Mouse (Mus musculus): ENCODE results near the gene Nck1. TPM values are rescaled to one million over a fixed set of nuclear protein-coding genes. Genes with fewer than 3 reads are reported as not detected.

Gene Nck1
- 29.7 and 37.4 TPM in 2 replicates for polyA plus RNA-seq (2012; rRNA removed)

DNA sequence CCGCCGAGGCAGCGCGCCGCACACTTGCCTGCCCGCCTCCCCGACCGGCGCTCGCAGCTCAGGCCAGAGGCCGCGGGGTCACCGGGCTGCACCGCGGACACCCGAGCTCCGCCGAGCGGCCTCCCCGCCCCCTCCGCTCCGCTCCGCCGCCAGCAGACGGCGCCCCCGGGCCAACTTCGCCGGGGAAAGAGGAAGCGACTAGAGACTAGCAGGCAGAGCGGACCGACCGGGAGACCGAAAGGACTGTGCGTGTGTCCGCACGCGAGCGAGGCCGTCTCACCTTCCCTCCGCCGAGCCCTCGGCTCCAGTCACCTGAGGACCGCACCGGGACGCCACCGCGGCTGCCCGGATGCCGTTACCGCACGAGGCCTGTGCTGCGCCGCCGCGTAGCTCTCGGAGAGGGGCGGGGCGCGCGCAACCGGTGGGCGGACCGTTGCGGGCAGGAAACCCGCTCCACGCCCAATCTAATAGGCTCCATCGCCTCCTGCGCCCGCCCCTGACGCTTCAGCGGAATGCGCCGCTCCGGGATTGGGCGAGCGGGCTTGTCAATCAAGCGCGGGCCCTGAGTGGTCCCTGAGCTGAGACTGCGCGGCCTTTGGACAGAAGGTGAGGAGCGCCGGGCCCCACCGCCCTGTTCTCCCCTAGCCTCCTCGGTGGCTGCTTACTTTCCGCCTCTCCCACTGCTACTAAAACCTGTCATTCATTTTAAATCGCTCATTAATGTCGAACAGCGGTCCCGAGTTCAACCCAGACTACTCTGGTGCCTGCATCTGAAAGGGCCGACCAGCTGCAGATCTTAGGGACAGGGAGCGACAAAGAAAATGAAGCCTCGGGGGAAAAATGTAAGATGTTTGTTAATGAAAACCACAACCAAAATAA, at the start of gene Nck1:
Nck1 (minus strand) TSS at position 420 of the 879 bp plus-strand sequence.

DNA sequence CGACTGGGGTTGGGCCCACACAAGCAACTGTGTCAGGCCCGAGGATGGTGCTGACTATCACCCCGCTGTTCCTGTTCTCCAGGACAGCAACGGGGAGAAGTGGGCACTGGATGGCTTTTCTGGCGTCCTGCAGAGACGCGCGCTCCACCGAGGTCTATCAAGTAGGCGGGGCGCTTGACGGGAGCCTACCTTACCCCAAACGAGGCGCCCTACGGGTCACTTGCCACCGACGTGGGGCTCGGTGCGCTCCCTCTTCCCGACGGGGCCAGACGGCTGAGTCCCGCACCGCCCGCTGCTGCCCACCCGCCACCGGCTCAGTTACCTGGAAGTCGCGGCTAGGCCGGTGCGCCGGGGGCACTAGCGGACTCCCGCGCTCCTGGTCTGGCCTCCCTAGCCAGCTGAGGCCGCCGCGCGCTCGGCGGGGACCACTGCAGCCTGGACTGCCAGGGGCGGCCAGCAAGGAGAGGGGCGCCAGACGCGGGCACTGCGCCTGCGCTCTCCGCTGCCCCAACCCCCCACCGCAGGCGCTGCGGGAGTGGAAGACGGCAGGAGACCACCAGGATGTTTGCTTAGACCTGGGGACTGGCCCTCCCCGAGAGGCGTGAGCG, 24.8 kb upstream of the Nck1 start, which contains the start of gene Slc35g2:
Slc35g2 (minus strand) TSS at position 465 of the 608 bp plus-strand sequence.

DNA sequence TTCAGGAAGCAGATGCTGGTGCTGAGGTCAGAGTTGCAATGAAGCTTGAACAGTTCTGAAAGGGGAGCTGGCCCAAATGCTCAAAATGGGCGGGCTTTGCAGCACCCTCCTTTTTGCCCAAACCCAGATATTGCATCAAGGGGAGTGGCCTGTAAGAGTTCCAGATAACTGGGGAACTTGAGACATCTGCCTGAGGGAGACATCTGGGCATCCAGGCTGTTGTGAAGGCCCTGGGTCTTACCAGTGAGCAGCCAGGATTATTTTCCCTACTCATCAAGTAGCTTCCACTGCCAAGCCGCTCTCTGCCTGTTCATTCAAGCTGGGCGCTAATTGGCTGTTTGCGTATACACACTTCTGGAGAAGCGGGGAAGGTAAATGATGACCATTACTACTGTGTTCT, 59.5 kb downstream of the Nck1 start, which contains the start of gene Il20rb:
Il20rb (minus strand) TSS at position 358 of the 400 bp plus-strand sequence.

Other genes with a start within 250 kb of the Nck1 start
- 1.3 and 1.8 TPM in 2 replicates for gene Il20rb, start 59.3 kb downstream of the Nck1 start, polyA plus RNA-seq (2012; rRNA removed)
- 8.3 and 11.1 TPM in 2 replicates for gene Slc35g2, start 25.0 kb upstream of the Nck1 start, polyA plus RNA-seq (2012; rRNA removed)
- 25.1 and 27.1 TPM in 2 replicates for gene Stag1, start 51.7 kb upstream of the Nck1 start, polyA plus RNA-seq (2012; rRNA removed)